ENCODE assay signal across 14 mouse cellular contexts in the genomic region with DNA sequence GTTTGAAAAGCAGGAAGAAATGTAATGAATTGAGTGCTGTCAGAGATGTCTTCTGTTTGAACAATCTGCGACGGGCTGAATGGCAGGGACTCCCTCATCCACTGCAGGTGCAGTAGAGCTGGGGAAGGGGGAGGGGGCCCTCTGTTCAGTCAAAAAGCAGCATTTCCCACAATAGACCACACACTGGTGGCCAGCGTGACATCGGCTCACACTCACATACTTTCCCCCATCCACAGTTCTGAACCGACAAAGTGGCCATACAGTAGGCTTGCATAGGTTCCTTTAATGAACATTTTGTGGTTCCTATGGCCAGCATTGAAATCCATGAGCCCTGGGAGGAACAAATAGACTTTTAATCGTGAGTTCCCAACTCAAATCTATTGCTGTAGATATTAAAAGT. TPM values are rescaled to one million over a fixed set of nuclear protein-coding genes. Genes with fewer than 3 reads are reported as not detected.
DNase-seq lines count a peak whose midpoint lies in the region; ATAC-seq and TF ChIP-seq lines count a peak whose summit lies in the region.
"Had no signal": no experiment of that assay in that cellular context is flagged by ENCODE, and none has a peak within 500 bp of the region (broad histone marks: within the 10 kb centered on the region; RNA-seq: fewer than 3 reads in every experiment).

No protein-coding gene starts in this region.

- H3K9ac ChIP-seq in forebrain, embryonic 13.5 days, result peak overlapping the region; percentile 75
- no peak overlapping the region for H3K9ac ChIP-seq in neural tube, embryonic 15.5 days (replicated peaks)
- H3K9ac ChIP-seq: embryonic facial prominence, embryonic 13.5 days; heart, embryonic 13.5 days had no signal

- no peak for TF ChIP-seq CTCF in left cerebral cortex, adult 2 months (IDR thresholded peaks at IDR 0.05)

- H3K9me3 ChIP-seq in forebrain, embryonic 13.5 days (replicated peaks), result no peaks in the 10 kb centered on the region
- H3K9me3 ChIP-seq in midbrain, embryonic 10.5 days (replicated peaks), result no peaks in the 10 kb centered on the region
- no peaks in the 10 kb centered on the region for H3K9me3 ChIP-seq in neural tube, embryonic 15.5 days (replicated peaks)
- H3K9me3 ChIP-seq: embryonic facial prominence, embryonic 13.5 days; heart, embryonic 13.5 days had no signal

- peaks cover 4% of the 10 kb centered on the region; the same call in 1 of the 2 replicates for H3K36me3 ChIP-seq in forebrain, embryonic 13.5 days (ENCODE audit: poor library complexity, severe bottlenecking)
- H3K36me3 ChIP-seq in midbrain, embryonic 10.5 days, result peaks cover 9% of the 10 kb centered on the region; the same call in 1 of the 2 replicates
- H3K36me3 ChIP-seq in neural tube, embryonic 15.5 days, result no peaks in the 10 kb centered on the region
- H3K36me3 ChIP-seq: embryonic facial prominence, embryonic 13.5 days; G1E; heart, embryonic 13.5 days had no signal

- H3K4me3 ChIP-seq in left cerebral cortex, adult 2 months, result no peak overlapping the region
- H3K4me3 ChIP-seq in forebrain, embryonic 13.5 days, result peak overlapping the region; percentile 60
- peak overlapping the region; percentile 99 for H3K4me3 ChIP-seq in midbrain, embryonic 10.5 days
- H3K4me3 ChIP-seq in neural tube, embryonic 15.5 days (replicated peaks), result no peak overlapping the region
- H3K4me3 ChIP-seq: embryonic facial prominence, embryonic 13.5 days; heart, embryonic 13.5 days had no signal

- WGBS in forebrain, embryonic 13.5 days, result 2% methylated on average over 6 of the region's 6 CpGs
- WGBS in midbrain, embryonic 10.5 days, result under 1% methylated on average over 6 of the region's 6 CpGs
- 12% methylated on average over 6 of the region's 6 CpGs for WGBS in neural tube, embryonic 15.5 days

- intact Hi-C loops in left cerebral cortex, adult 2 months (cut with DNase I), result loop anchor here (5.0 kb wide), 2 partner anchors 218 to 427 kb away; no protein-coding TSS in a partner anchor
- intact Hi-C loops in left cerebral cortex, postnatal 10 days (cut with DNase I), result loop anchor here (5.0 to 10.0 kb wide), 3 partner anchors 427 to 565 kb away; no protein-coding TSS in a partner anchor

- peak; percentile 41 for ATAC-seq in forebrain, embryonic 13.5 days
- ATAC-seq in neural tube, embryonic 15.5 days (ENCODE audit: low FRiP score), result no peak
- ATAC-seq in granulocyte monocyte progenitor cell, adult 5-6 weeks (replicated peaks; ENCODE audit: poor library complexity, severe bottlenecking), result no peak
- ATAC-seq: intestine, postnatal 0 days had no signal

- peaks cover 89% of the 10 kb centered on the region for H3K4me1 ChIP-seq in forebrain, embryonic 13.5 days
- peaks cover 95% of the 10 kb centered on the region for H3K4me1 ChIP-seq in midbrain, embryonic 10.5 days
- H3K4me1 ChIP-seq in neural tube, embryonic 15.5 days, result peaks cover 20% of the 10 kb centered on the region

- H3K27ac ChIP-seq in left cerebral cortex, adult 2 months, result peak overlapping the region; percentile 47
- peak overlapping the region; percentile 98 for H3K27ac ChIP-seq in forebrain, embryonic 13.5 days
- peak overlapping the region; percentile 100 for H3K27ac ChIP-seq in midbrain, embryonic 10.5 days (replicated peaks)
- H3K27ac ChIP-seq in neural tube, embryonic 15.5 days (replicated peaks), result peak overlapping the region; percentile 62
- H3K27ac ChIP-seq: embryonic facial prominence, embryonic 13.5 days; heart, embryonic 13.5 days had no signal

- peak overlapping the region; percentile 70 for H3K4me2 ChIP-seq in forebrain, embryonic 13.5 days
- 0 out of 2 replicates have a peak overlapping the region, but pooled peaks have one; percentile 3 for H3K4me2 ChIP-seq in neural tube, embryonic 15.5 days
- H3K4me2 ChIP-seq: embryonic facial prominence, embryonic 13.5 days; heart, embryonic 13.5 days had no signal

- no peak for DNase-seq in left cerebral cortex, adult 2 months (ENCODE audit: extremely low spot score in 1 of 2, low spot score in 2 of 2)
- DNase-seq in left cerebral cortex, postnatal 10 days (ENCODE audit: extremely low spot score in 1 of 2, low spot score in 2 of 2), result no peak
- peak; percentile 83 for DNase-seq in midbrain, embryonic 10.5 days (ENCODE audit: low spot score)
- no peak for DNase-seq in adrenal gland, adult 2 months
- no peak for DNase-seq in ovary, postnatal 36 days (ENCODE audit: low spot score)
- DNase-seq: right cerebral cortex, postnatal 25 days had no signal

- H3K27me3 ChIP-seq in forebrain, embryonic 13.5 days, result 0 out of 2 replicates have a peak, but pooled peaks cover 3% of the 10 kb centered on the region
- peaks cover 53% of the 10 kb centered on the region for H3K27me3 ChIP-seq in midbrain, embryonic 10.5 days (ENCODE audit: low read depth, poor library complexity, severe bottlenecking)
- H3K27me3 ChIP-seq in neural tube, embryonic 15.5 days (replicated peaks), result peaks cover 69% of the 10 kb centered on the region

RNA-seq across cellular contexts. Expression of gene Sox2, which starts 9.7 kb away (rescaled TPM):
- 10 to 100 TPM; 37.8 to 38.2 TPM for total RNA-seq in left cerebral cortex, adult 2 months (2021)
- total RNA-seq in left cerebral cortex, postnatal 10 days (2021), result 10 to 100 TPM; 32.0 to 39.7 TPM
- 41.3 and 48.4 TPM in 2 replicates for polyA plus RNA-seq in forebrain, embryonic 13.5 days (2015; fragmentation: Nextera tagmentation; extraction: Ambion mirVana)
- 28.8 and 31.9 TPM in 2 replicates for polyA plus RNA-seq in midbrain, embryonic 10.5 days (2016; fragmentation: Nextera tagmentation; extraction: Ambion mirVana)
- polyA plus RNA-seq in neural tube, embryonic 15.5 days (2015; fragmentation: Nextera tagmentation; extraction: Ambion mirVana), result 11.1 and 13.4 TPM in 2 replicates
- total RNA-seq in adrenal gland, adult 2 months (2021), result under 1 TPM; 0.14 to 0.28 TPM
- polyA plus RNA-seq in adrenal gland, adult 2 months (2012; rRNA removed), result 0.42 and 0.44 TPM in 2 replicates
- total RNA-seq in granulocyte monocyte progenitor cell, adult 5-6 weeks (2014; fragmentation: Nextera tagmentation), result not detected in 2 replicates
- not detected in 2 replicates for total RNA-seq in granulocyte monocyte progenitor cell, adult 5-6 weeks (2017)
- total RNA-seq: gastrocnemius, adult 18-20 months had no signal
- polyA plus RNA-seq: G1E had no signal

Comparison
In these comparisons a context has a peak if more than half of its experiments do, and no peak if none do; other contexts are left out.
1. H3K27ac ChIP-seq: peak in every context shown above with its lines; median percentile 100 in midbrain, embryonic 10.5 days; 98 in forebrain, embryonic 13.5 days; 62 in neural tube, embryonic 15.5 days; 47 in left cerebral cortex, adult 2 months.
2. H3K4me3 ChIP-seq: peak in forebrain, embryonic 13.5 days (single experiment) and midbrain, embryonic 10.5 days (single experiment); none in left cerebral cortex, adult 2 months (single experiment) and neural tube, embryonic 15.5 days (single experiment).
3. RNA of gene Sox2, which starts 9.7 kb away (total RNA-seq): 32.0 to 39.7 TPM in left cerebral cortex, postnatal 10 days and 37.8 to 38.2 TPM in left cerebral cortex, adult 2 months; 0.14 to 0.28 TPM in adrenal gland, adult 2 months and not detected in granulocyte monocyte progenitor cell, adult 5-6 weeks; every median in the first group is over 10 times any median in the second.